Mouse (Mus musculus) spleen, adult 18-20 months (tissue): ENCODE measurements around the gene Hist1h1t.
"Not testable (repeated sequence)": the region's sequence is repeated elsewhere in the genome, so short reads cannot be mapped to it uniquely, and the experiment has no call there.

Experiments used
- DNase-seq, 2 experiments: peaks; one replicate each; pipeline ENCODE4 v3.0.0; 2022; ENCODE audit warnings: mixed read lengths in 2 of 2

Gene Hist1h1t

DNA sequence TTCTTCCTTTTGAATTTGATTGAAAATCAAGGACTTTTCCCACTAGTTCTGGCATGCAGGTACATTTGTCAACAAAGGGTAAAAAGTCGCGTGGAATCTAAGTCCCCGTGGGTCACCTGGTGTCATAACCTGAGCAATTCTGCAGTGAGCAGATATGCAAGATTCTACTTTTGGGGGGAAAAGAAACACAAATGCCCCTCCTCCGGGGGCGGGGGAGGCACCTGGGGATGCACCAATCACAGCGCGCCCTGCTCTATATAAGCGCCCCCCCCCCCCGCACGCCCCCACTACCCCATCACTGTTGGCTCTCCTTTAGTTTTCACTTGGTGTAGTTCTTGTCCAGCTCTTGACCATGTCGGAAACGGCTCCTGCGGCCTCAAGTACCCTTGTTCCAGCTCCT is at the start of gene Hist1h1t:
Gene Hist1h1t, plus strand, starts transcription at position 301 of the 400 bp plus-strand sequence.
- no peak for DNase-seq

DNA sequence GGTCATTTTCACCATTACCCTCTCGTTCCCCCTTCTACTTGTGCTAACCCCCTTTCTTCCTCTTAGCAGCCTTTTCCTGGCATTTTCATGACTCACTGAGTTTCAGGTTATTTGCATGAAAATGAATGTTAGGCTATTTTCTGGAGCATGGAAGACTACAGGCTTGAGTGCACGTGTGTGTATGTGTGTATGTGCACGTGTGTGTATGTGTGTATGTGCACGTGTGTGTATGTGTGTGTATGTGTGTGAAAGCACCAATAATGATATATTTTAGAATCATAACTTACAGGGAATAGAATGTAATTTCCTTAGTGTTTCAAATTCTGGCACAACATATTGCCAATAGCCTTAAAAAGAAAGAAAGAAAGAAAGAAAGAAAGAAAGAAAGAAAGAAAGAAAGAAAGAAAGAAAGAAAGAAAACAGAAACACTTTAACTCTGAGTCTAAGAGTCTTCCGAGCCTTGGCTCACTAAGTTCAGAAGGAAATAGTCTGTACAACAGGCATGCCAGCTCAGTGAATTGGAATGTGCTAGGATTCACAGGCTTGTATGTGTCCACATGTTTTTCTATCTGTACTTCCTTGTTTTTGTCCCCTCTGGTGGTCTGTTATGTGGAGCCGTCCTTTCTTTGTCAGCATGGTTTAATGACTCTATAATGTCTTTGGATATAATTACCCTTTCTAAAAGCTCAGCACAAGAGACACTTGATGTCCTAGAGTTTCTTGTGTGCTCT is 35.8 kb upstream of the Hist1h1t start:
- DNase-seq: no peak

GRCm38 (mm10) chr13:23662536-23662935 is 33.1 kb upstream of the Hist1h1t start:
- DNase-seq: no peak

DNA sequence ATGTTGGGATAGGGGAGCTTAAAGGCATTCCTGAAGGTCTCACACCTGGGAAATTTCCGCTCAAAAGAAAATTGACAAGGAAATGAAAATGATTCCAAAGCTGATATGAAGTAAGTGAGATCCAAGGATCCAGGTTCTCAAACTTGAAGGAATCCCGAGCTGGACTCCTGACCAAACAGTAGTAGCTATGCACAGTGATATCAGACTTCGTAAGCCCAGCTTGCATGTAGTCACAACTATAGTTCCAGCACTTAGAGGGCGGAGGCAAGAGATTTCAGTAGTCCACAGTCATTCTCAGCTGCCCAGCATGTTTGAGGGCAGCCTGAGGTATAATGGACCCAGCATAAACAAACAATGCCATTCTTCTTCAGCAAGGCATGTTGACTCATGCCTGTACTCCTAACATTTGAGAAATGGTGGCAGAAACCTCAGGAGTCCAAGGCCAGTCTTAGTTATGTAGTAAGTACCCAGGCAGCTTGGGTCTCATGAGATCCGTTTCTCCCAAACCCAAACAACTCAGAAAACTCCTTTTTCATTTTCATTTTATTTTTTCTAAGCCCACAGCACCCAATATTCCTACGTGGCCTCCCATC is 13.5 kb upstream of the Hist1h1t start:
- DNase-seq: no peak

- DNase-seq: no peak
These were observed 13.0 kb upstream of the Hist1h1t start for GRCm38 (mm10) chr13:23682623-23682946.

- not testable (repeated sequence) for DNase-seq
These were observed 12.5 kb upstream of the Hist1h1t start for GRCm38 (mm10) chr13:23682947-23683754.

DNA sequence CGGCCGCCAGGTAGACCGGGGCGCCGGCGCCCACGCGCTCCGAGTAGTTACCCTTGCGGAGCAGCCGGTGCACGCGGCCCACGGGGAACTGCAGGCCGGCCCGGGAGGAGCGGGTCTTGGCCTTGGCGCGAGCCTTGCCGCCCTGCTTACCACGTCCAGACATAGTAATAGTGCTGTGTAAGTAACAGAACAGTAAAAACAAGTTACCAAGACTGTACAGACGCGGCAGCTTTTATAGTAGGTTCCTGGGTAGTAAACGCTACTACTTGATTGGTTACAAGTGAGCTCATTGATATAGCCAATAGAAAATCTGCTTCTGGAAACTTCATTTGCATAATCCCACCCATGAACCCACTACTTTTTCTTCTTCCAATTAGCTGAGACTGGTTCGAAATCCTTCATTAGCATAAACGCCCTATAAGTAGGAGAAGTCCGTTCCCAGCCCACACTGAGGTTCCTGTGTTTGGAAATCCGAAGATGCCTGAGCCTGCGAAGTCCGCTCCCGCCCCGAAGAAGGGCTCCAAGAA is 11.8 kb upstream of the Hist1h1t start, which contains the start of the genes Hist1h2ac and Hist1h2bc:
Gene Hist1h2ac, minus strand, starts transcription at position 194 of the 527 bp plus-strand sequence.
Gene Hist1h2bc, plus strand, starts transcription at position 445 of the 527 bp plus-strand sequence.
- peak; percentile 65 to 66 for DNase-seq

GRCm38 (mm10) chr13:23684295-23684945 is 11.2 kb upstream of the Hist1h1t start:
- peak in 1 of 2 experiments; percentile 26 for DNase-seq

DNA sequence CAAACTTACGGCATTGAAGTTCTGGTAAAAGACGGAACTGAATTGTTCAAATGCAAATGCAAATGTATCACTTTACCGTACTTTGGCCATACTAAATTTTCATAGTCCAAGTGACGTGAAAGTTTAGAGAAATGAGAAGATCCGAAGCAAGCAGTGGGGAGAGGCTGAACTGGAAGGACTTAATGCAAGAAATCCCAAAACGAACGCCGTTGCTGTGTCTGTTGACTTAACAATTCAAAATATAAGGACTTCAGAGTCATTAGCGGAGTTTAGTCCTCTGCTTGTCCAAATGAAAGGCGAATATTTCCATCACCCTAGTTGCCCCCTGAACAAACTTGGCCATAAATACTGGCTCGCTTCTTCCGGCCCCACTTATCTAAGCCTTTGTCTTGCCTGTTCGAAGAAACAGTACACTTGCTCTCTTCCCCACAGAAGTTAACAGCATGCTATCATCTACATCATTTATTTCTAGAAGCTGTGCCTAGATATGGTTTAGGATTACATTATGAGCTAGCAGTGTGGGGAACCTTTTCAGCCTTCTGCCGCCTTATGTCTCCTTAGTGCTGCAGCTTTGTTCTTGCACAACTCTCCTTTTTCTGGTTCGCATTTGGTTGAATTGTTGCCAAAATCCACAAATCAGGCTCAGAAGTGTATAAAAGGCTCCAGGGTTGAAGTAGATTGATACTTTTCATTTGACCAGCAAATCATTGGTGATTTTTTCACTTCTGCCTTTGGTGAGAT is 10.3 kb upstream of the Hist1h1t start:
- DNase-seq: peak in 1 of 2 experiments; percentile 24

DNA sequence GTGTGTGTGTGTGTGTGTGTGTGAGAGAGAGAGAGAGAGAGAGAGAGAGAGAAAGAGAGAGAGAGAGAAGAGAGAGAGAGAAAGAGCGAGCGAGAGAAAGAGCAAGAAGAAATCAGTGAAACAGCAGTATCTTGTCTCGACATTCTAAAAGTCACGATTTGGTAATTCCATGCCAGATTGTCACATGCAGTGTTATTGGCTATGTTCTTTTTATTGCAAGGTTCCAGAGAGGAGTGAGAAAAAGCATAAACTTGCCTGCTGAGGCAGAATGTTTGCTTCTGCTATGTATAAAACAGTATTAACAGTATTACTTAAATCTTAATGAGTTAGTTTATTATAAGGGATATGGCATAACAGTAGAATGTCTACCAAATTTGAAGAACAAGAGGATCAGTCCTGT is 9.6 kb upstream of the Hist1h1t start:
- no peak for DNase-seq

- no peak for DNase-seq
These were observed 8.4 kb upstream of the Hist1h1t start for GRCm38 (mm10) chr13:23687181-23687580.

DNA sequence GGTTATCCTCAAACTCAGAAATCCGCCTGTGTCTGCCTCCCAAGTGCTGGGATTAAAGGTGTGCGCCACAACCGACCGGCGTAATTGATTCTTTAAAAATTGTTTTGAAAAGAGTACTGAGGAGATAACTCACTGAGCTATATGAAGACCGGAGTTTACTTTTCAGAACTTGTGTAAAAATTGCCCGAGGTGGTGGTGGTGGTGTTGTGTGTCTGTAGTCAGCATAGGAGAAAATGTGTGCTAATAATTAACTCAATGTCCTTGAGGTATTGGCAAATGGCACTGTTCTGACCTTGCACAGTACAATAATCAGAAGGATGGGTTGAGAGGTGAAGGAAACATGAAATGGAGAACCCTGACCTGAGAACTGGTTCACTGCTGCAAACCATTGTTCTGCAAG is 7.7 kb upstream of the Hist1h1t start:
- no peak for DNase-seq

DNA sequence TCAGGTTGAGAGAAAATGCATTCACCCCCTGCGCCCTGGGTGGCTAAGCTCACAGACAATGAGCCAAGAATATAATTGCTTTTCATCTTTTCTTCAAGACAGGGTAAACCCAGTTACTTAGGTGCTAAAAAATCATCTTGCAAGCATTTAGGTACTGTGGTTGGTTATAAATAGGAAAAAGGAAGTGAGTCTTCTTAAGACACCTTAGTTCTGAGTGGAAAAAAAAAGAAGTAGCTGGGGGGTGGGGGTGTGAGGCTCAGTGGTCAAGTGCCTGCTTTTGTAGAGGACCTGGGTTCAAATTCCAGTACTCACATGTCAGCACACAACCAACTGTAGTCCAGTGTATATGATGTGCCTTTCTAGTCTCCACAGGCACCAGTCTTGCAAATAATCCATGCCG is 6.7 kb upstream of the Hist1h1t start:
- no peak for DNase-seq

DNA sequence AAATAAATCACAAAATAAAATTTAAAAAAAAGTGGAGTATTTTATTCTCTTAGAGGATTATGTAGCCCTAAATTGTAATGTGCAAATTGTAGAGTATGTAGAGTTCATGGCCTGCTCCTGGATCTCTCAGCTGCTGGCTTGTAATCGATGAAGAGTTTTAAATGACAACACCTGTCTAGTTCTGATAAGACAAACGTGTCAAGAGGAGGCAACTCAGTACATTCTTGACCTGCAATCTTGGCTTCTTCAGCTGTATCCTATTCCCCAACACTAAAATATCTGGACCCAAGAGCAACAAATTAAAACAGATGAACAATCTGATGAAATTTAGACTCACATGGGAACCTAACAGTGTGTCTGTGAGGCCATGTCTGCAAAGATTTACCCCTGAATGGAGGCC is 6.2 kb upstream of the Hist1h1t start:
- DNase-seq: no peak

- no peak for DNase-seq
These were observed 1.7 kb upstream of the Hist1h1t start for GRCm38 (mm10) chr13:23693856-23694440.

- no peak for DNase-seq
These were observed 658 bp upstream of the Hist1h1t start for GRCm38 (mm10) chr13:23694956-23695355.

DNA sequence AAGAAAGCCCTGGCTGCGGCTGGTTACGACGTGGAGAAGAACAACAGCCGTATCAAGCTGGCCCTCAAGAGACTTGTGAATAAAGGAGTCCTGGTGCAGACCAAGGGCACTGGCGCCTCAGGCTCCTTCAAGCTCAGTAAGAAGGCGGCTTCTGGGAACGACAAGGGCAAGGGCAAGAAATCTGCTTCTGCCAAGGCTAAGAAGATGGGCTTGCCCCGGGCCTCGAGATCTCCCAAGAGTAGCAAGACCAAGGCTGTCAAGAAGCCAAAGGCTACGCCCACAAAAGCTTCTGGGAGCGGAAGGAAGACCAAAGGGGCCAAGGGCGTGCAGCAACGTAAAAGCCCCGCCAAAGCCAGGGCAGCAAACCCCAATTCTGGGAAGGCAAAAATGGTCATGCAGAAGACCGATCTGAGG is 454 bp downstream of the Hist1h1t start:
- DNase-seq: no peak

GRCm38 (mm10) chr13:23697491-23698299 is 2.1 kb downstream of the Hist1h1t start:
- peak in 1 of 2 experiments; percentile 61 for DNase-seq

GRCm38 (mm10) chr13:23698300-23698693 is 2.7 kb downstream of the Hist1h1t start, which contains the start of gene Hist1h4c:
TSS of gene Hist1h4c (minus strand) at chr13:23698454.
- DNase-seq: peak; percentile 95 to 98

DNA sequence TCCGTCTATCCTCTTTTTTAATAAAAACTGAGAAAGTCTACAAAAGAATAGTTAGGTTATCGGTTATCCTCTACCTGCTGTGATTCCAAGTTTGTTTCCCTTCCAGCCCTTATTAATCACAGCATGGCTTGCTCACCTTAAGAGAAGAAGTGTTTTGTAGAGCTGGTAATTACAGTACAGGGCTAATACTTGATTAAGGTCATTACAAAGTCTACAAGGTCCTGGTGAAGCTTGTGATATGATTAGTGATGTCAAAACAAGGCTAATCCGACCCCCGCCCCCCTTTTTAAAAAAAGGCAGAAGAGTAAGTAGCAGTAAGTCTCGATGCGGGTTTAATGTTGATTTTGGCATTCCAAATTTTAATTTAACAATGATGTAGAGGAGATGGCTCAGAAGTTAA is 3.4 kb downstream of the Hist1h1t start:
- no peak for DNase-seq

DNA sequence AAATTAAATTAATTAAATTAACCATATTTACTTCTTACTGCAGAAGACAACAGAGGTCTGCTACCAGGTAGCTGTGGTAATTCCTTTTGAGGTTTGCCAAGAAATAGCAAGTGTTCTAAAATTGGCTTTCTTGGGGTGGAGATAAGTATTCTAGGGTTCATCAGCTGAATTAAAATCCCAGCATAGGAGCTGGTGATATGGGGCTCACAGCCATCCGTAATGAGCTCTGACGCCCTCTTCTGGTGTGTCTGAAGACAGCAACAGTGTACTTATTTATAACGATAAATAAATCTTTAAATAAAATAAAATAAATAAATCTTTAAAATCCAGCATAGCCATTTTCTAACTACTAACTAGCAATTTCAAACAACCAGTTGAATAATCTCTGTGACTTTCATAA is 4.2 kb downstream of the Hist1h1t start:
- no peak for DNase-seq
